Mouse (Mus musculus) midbrain, embryonic 14.5 days (tissue): ENCODE results near the gene Dclk1. TPM values are rescaled to one million over a fixed set of nuclear protein-coding genes. Genes with fewer than 3 reads are reported as not detected.
A peak's percentile ranks its signal among the peaks of the same experiment; 100 is the strongest.

Experiments used
- ATAC-seq: fragments of 200-750 bp; cut with Nextera tagmentation; 2 replicates; pipeline ENCODE4 v1.8.0; 2017; ENCODE audit warnings: moderate number of reproducible peaks, moderate library complexity; ENCODE audit not compliant: low FRiP score, low TSS enrichment
- DNase-seq: peaks from one replicate; pipeline ENCODE4 v3.0.0-alpha.2; 2015
- H3K27ac ChIP-seq: fragments of 300-500 bp; sonication (generic); replicated peaks from 2 replicates; pipeline ENCODE4 v1.5.1; 2014; ENCODE audit warnings: mild to moderate bottlenecking, low read depth, low read length, moderate library complexity
- H3K27me3 ChIP-seq: fragments of 300-500 bp; sonication (generic); 2 replicates; pipeline ENCODE4 v1.6.1; 2014; ENCODE audit warnings: low read length, control low read depth, mixed read lengths; ENCODE audit not compliant: control insufficient read depth, insufficient read depth
- H3K36me3 ChIP-seq: fragments of 300-500 bp; sonication (generic); 2 replicates; pipeline ENCODE4 v1.6.1; 2014; ENCODE audit warnings: low read length, control low read depth; ENCODE audit not compliant: control insufficient read depth, insufficient read depth
- H3K4me1 ChIP-seq: fragments of 300-500 bp; sonication (generic); 2 replicates; pipeline ENCODE4 v1.6.1; 2014; ENCODE audit warnings: mild to moderate bottlenecking, antibody characterized with exemption, low read length, control low read depth; ENCODE audit not compliant: control insufficient read depth, insufficient read depth
- H3K4me2 ChIP-seq: fragments of 300-500 bp; sonication (generic); 2 replicates; pipeline ENCODE4 v1.6.1; 2014; ENCODE audit warnings: mild to moderate bottlenecking, low read length, moderate library complexity
- H3K4me3 ChIP-seq: fragments of 300-500 bp; sonication (generic); replicated peaks from 2 replicates; pipeline ENCODE4 v1.5.1; 2014; ENCODE audit warnings: low read depth, low read length
- H3K9ac ChIP-seq: fragments of 300-500 bp; sonication (generic); replicated peaks from 2 replicates; pipeline ENCODE4 v1.6.1; 2014; ENCODE audit warnings: mild to moderate bottlenecking, low read length, moderate library complexity
- H3K9me3 ChIP-seq: fragments of 300-500 bp; sonication (generic); 2 replicates; pipeline ENCODE4 v1.6.1; 2016; ENCODE audit warnings: low read length, control low read depth, mixed read lengths; ENCODE audit not compliant: control insufficient read depth
- WGBS: fragments of 180-500 bp; shearing (Covaris S2); extraction: QIAGEN DNeasy Blood & Tissue Kit; methylation state at CpG from one replicate; pipeline ENCODE4 v1.1.7; 2014; 5-methylcytosine and 5-hydroxymethylcytosine counted together
- polyA plus RNA-seq: library from polyadenylated mRNA; unstranded; fragments of >200 nt; fragmentation: Nextera tagmentation; extraction: Ambion mirVana; gene quantifications from 2 replicates; pipeline ENCODE4 v1.2.1, GENCODE M21; 2014

The Dclk1 gene
- polyA plus RNA-seq, 1 experiment from 2014 or later: 323 TPM

- Histone ChIP-seq H3K27me3 (no peaks in the 10 kb centered on the region), H3K4me2 (no peak overlapping the region), H3K9me3 (no peaks in the 10 kb centered on the region), H3K4me1 (no peaks in the 10 kb centered on the region), H3K9ac (no peak overlapping the region), H3K4me3 (no peak overlapping the region), H3K27ac (no peak overlapping the region), H3K36me3 (peaks cover 47% of the 10 kb centered on the region)
- no peak for DNase-seq
- ATAC-seq: no peak
- 64% methylated on average over 4 of the region's 4 CpGs for WGBS
These were observed 241.2 kb downstream of the Dclk1 start for GRCm38 (mm10) chr3:55483328-55483727.

- Histone ChIP-seq H3K36me3 (peaks cover 69% of the 10 kb centered on the region), H3K4me3 (no peak overlapping the region), H3K9me3 (no peaks in the 10 kb centered on the region), H3K4me2 (no peak overlapping the region), H3K9ac (no peak overlapping the region), H3K27ac (no peak overlapping the region), H3K4me1 (no peaks in the 10 kb centered on the region), H3K27me3 (no peaks in the 10 kb centered on the region)
- 74% methylated on average over 12 of the region's 12 CpGs for WGBS
- no peak for ATAC-seq
- DNase-seq: no peak
These were observed 247.2 kb downstream of the Dclk1 start for GRCm38 (mm10) chr3:55489231-55489990.

DNA sequence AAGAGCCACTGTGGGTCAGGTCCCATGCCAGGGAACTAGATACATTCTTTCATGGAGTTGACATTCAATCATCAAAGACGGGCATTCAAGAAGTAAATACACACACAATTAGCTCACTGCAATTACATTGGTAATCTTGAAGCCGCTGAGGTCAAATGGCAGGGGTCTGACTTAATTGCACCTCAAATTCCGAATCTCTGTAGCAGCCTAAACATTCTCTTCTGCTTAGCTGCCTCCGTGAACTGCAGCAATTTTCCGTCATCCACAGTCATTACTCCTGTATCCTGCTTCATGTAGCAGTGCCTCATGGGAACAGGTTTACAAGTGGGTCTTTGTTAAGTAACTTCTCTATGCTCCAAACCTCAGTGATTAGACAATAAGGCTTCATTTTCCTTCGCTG, 249.9 kb downstream of the Dclk1 start:
- Histone ChIP-seq H3K9ac (no peak overlapping the region), H3K4me2 (no peak overlapping the region), H3K4me1 (no peaks in the 10 kb centered on the region), H3K36me3 (peaks cover 55% of the 10 kb centered on the region), H3K4me3 (no peak overlapping the region), H3K27ac (no peak overlapping the region), H3K27me3 (no peaks in the 10 kb centered on the region), H3K9me3 (no peaks in the 10 kb centered on the region)
- DNase-seq (no peak), ATAC-seq (no peak)
- 69% methylated on average over 6 of the region's 6 CpGs for WGBS

DNA sequence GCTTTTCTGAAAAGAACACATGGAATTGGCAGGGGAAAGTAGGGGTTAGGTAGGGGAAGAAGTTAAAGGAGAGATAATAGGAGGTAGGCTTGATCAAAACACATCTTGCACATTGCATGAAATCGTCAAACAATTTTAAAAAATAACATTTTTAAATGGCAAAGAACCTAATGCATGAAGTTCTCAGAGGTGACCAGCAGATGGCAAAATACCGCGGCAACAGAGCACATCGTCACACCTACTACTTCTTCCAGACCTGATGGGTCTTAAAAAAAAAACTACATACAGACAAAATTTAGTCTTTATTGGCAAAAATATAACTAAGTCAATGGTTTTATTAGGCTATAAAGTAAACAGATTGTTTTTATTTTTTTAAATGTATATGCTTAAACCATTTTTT, 252.2 kb downstream of the Dclk1 start:
- 48% methylated on average over 4 of the region's 4 CpGs for WGBS
- Histone ChIP-seq H3K27ac (no peak overlapping the region), H3K9ac (no peak overlapping the region), H3K4me1 (no peaks in the 10 kb centered on the region), H3K4me2 (no peak overlapping the region), H3K9me3 (no peaks in the 10 kb centered on the region), H3K4me3 (no peak overlapping the region), H3K27me3 (no peaks in the 10 kb centered on the region), H3K36me3 (peaks cover 46% of the 10 kb centered on the region)
- ATAC-seq: no peak
- peak; percentile 53 for DNase-seq

- ATAC-seq (no peak), DNase-seq (no peak)
- H3K27ac ChIP-seq: no peak overlapping the region
- no peak overlapping the region for H3K9ac ChIP-seq
- peaks cover 43% of the 10 kb centered on the region for H3K36me3 ChIP-seq
- H3K4me3 ChIP-seq: no peak overlapping the region
- no peaks in the 10 kb centered on the region for H3K9me3 ChIP-seq
- H3K4me1 ChIP-seq: no peaks in the 10 kb centered on the region
- H3K4me2 ChIP-seq: no peak overlapping the region
- WGBS: 58% methylated on average over 7 of the region's 7 CpGs
- no peaks in the 10 kb centered on the region for H3K27me3 ChIP-seq
These were observed 253.1 kb downstream of the Dclk1 start for GRCm38 (mm10) chr3:55495231-55495630.

- Histone ChIP-seq H3K27me3 (no peaks in the 10 kb centered on the region), H3K9ac (no peak overlapping the region), H3K4me1 (no peaks in the 10 kb centered on the region), H3K4me3 (no peak overlapping the region), H3K4me2 (no peak overlapping the region), H3K27ac (no peak overlapping the region), H3K36me3 (peaks cover 42% of the 10 kb centered on the region), H3K9me3 (no peaks in the 10 kb centered on the region)
- DNase-seq: no peak
- 13% methylated on average over 4 of the region's 4 CpGs for WGBS
- ATAC-seq: no peak
These were observed 253.7 kb downstream of the Dclk1 start for GRCm38 (mm10) chr3:55495866-55496265.

GRCm38 (mm10) chr3:55496462-55496941, 254.3 kb downstream of the Dclk1 start:
- no peak for DNase-seq
- no peak overlapping the region for H3K4me2 ChIP-seq
- WGBS: 70% methylated on average over 9 of the region's 9 CpGs

DNA sequence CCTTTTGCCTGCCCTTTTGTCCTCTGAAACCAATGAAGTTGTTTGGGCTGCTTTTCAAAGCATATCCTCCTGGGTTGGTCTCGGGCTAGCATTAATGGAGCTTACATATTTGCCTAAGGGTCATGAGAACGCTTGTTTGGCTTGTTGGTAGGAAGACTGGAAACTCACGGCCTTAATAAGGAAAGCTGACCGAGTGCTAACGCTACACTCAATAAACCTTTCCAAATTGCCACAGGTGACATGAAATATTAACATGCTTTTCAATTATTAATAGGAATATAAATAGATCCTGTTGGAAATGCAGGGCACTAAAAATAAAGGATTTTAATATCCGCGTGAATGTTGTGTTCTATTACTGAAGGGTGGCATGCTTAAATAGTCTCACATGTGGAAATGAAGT, 257.1 kb downstream of the Dclk1 start:
- peak; percentile 53 for DNase-seq
- Histone ChIP-seq H3K9me3 (no peaks in the 10 kb centered on the region), H3K9ac (no peak overlapping the region), H3K4me3 (no peak overlapping the region), H3K27ac (peak overlapping the region; percentile 26; the same call in 1 of the 2 replicates), H3K4me2 (no peak overlapping the region), H3K36me3 (peaks cover 42% of the 10 kb centered on the region), H3K27me3 (no peaks in the 10 kb centered on the region), H3K4me1 (no peaks in the 10 kb centered on the region)
- ATAC-seq: no peak
- WGBS: 68% methylated on average over 7 of the region's 7 CpGs

More at GRCm38 (mm10) chr3:55496462-55496941, 254.3 kb downstream of the Dclk1 start:
- no peak overlapping the region for H3K27ac ChIP-seq
- no peak for ATAC-seq
- H3K4me1 ChIP-seq: no peaks in the 10 kb centered on the region
- no peak overlapping the region for H3K4me3 ChIP-seq
- H3K27me3 ChIP-seq: no peaks in the 10 kb centered on the region
- peaks cover 38% of the 10 kb centered on the region for H3K36me3 ChIP-seq
- no peak overlapping the region for H3K9ac ChIP-seq
- no peaks in the 10 kb centered on the region for H3K9me3 ChIP-seq

GRCm38 (mm10) chr3:55510198-55510597, 268.0 kb downstream of the Dclk1 start:
- DNase-seq (no peak), ATAC-seq (no peak)
- no peak overlapping the region for H3K4me3 ChIP-seq
- no peaks in the 10 kb centered on the region for H3K9me3 ChIP-seq
- no peak overlapping the region for H3K9ac ChIP-seq
- no peaks in the 10 kb centered on the region for H3K27me3 ChIP-seq
- WGBS: 90% methylated on average over 7 of the region's 7 CpGs
- H3K4me1 ChIP-seq: no peaks in the 10 kb centered on the region
- H3K27ac ChIP-seq: no peak overlapping the region
- no peak overlapping the region for H3K4me2 ChIP-seq
- H3K36me3 ChIP-seq: peaks cover 54% of the 10 kb centered on the region
